Mouse (Mus musculus) midbrain, embryonic 14.5 days (tissue): ENCODE measurements around the gene E330017A01Rik. TPM values are rescaled to one million over a fixed set of nuclear protein-coding genes. Genes with fewer than 3 reads are reported as not detected.

Source experiments
- ATAC-seq: fragments of 200-750 bp; cut with Nextera tagmentation; 2 replicates; pipeline ENCODE4 v1.8.0; 2017; ENCODE audit warnings: moderate number of reproducible peaks, moderate library complexity; ENCODE audit not compliant: low FRiP score, low TSS enrichment
- DNase-seq: peaks from one replicate; pipeline ENCODE4 v3.0.0-alpha.2; 2015
- H3K27ac ChIP-seq: fragments of 300-500 bp; sonication (generic); replicated peaks from 2 replicates; pipeline ENCODE4 v1.5.1; 2014; ENCODE audit warnings: mild to moderate bottlenecking, low read depth, low read length, moderate library complexity
- H3K27me3 ChIP-seq: fragments of 300-500 bp; sonication (generic); 2 replicates; pipeline ENCODE4 v1.6.1; 2014; ENCODE audit warnings: low read length, control low read depth, mixed read lengths; ENCODE audit not compliant: control insufficient read depth, insufficient read depth
- H3K36me3 ChIP-seq: fragments of 300-500 bp; sonication (generic); 2 replicates; pipeline ENCODE4 v1.6.1; 2014; ENCODE audit warnings: low read length, control low read depth; ENCODE audit not compliant: control insufficient read depth, insufficient read depth
- H3K4me1 ChIP-seq: fragments of 300-500 bp; sonication (generic); 2 replicates; pipeline ENCODE4 v1.6.1; 2014; ENCODE audit warnings: mild to moderate bottlenecking, antibody characterized with exemption, low read length, control low read depth; ENCODE audit not compliant: control insufficient read depth, insufficient read depth
- H3K4me2 ChIP-seq: fragments of 300-500 bp; sonication (generic); 2 replicates; pipeline ENCODE4 v1.6.1; 2014; ENCODE audit warnings: mild to moderate bottlenecking, low read length, moderate library complexity
- H3K4me3 ChIP-seq: fragments of 300-500 bp; sonication (generic); replicated peaks from 2 replicates; pipeline ENCODE4 v1.5.1; 2014; ENCODE audit warnings: low read depth, low read length
- H3K9ac ChIP-seq: fragments of 300-500 bp; sonication (generic); replicated peaks from 2 replicates; pipeline ENCODE4 v1.6.1; 2014; ENCODE audit warnings: mild to moderate bottlenecking, low read length, moderate library complexity
- H3K9me3 ChIP-seq: fragments of 300-500 bp; sonication (generic); 2 replicates; pipeline ENCODE4 v1.6.1; 2016; ENCODE audit warnings: low read length, control low read depth, mixed read lengths; ENCODE audit not compliant: control insufficient read depth
- WGBS: fragments of 180-500 bp; shearing (Covaris S2); extraction: QIAGEN DNeasy Blood & Tissue Kit; methylation state at CpG from one replicate; pipeline ENCODE4 v1.1.7; 2014; 5-methylcytosine and 5-hydroxymethylcytosine counted together
- polyA plus RNA-seq: library from polyadenylated mRNA; unstranded; fragments of >200 nt; fragmentation: Nextera tagmentation; extraction: Ambion mirVana; gene quantifications from 2 replicates; pipeline ENCODE4 v1.2.1, GENCODE M21; 2014

Gene E330017A01Rik
- polyA plus RNA-seq, 1 experiment from 2014 or later, result not detected

- DNase-seq (no peak), ATAC-seq (no peak)
- no peaks in the 10 kb centered on the region for H3K27me3 ChIP-seq
- H3K36me3 ChIP-seq, result no peaks in the 10 kb centered on the region
- H3K27ac ChIP-seq, result no peak overlapping the region
- H3K9me3 ChIP-seq, result no peaks in the 10 kb centered on the region
- no peak overlapping the region for H3K4me3 ChIP-seq
- no peak overlapping the region for H3K4me2 ChIP-seq
- no peak overlapping the region for H3K9ac ChIP-seq
- 90% methylated on average over 2 of the region's 2 CpGs for WGBS
- no peaks in the 10 kb centered on the region for H3K4me1 ChIP-seq
Measured at GRCm38 (mm10) chr16:58603831-58604230, 34.7 kb downstream of the E330017A01Rik start.

GRCm38 (mm10) chr16:58600846-58601245 lies 37.7 kb downstream of the E330017A01Rik start:
- H3K4me1 ChIP-seq, result no peaks in the 10 kb centered on the region
- WGBS, result 89% methylated on average over 6 of the region's 6 CpGs
- H3K4me3 ChIP-seq, result no peak overlapping the region
- no peak overlapping the region for H3K27ac ChIP-seq
- H3K27me3 ChIP-seq, result no peaks in the 10 kb centered on the region
- H3K9ac ChIP-seq, result no peak overlapping the region
- H3K9me3 ChIP-seq, result no peaks in the 10 kb centered on the region
- no peak overlapping the region for H3K4me2 ChIP-seq
- no peak for DNase-seq
- ATAC-seq, result no peak
- H3K36me3 ChIP-seq, result no peaks in the 10 kb centered on the region

GRCm38 (mm10) chr16:58591299-58591698 lies 47.2 kb downstream of the E330017A01Rik start:
- Histone ChIP-seq H3K4me3 (no peak overlapping the region), H3K9me3 (peaks cover 4% of the 10 kb centered on the region; the same call in 1 of the 2 replicates), H3K27ac (no peak overlapping the region), H3K4me2 (no peak overlapping the region), H3K36me3 (no peaks in the 10 kb centered on the region), H3K27me3 (no peaks in the 10 kb centered on the region), H3K4me1 (no peaks in the 10 kb centered on the region), H3K9ac (no peak overlapping the region)
- 77% methylated on average over 3 of the region's 3 CpGs for WGBS
- no peak for ATAC-seq
- DNase-seq, result no peak

GRCm38 (mm10) chr16:58589444-58589843 lies 49.1 kb downstream of the E330017A01Rik start:
- no peak overlapping the region for H3K27ac ChIP-seq
- H3K36me3 ChIP-seq, result no peaks in the 10 kb centered on the region
- no peaks in the 10 kb centered on the region for H3K4me1 ChIP-seq
- H3K4me3 ChIP-seq, result no peak overlapping the region
- H3K9me3 ChIP-seq, result peaks cover 4% of the 10 kb centered on the region; the same call in 1 of the 2 replicates
- ATAC-seq (no peak), DNase-seq (no peak)
- no peaks in the 10 kb centered on the region for H3K27me3 ChIP-seq
- no peak overlapping the region for H3K9ac ChIP-seq
- H3K4me2 ChIP-seq, result no peak overlapping the region

Other genes starting within 250 kb of the E330017A01Rik start
- gene Dcbld2, start 230.3 kb downstream of the E330017A01Rik start, polyA plus RNA-seq, result 9.3 and 11.8 TPM in 2 replicates
- 8.3 and 8.5 TPM in 2 replicates for gene St3gal6, start 114.5 kb downstream of the E330017A01Rik start, polyA plus RNA-seq
- gene Gm813, start 21.8 kb downstream of the E330017A01Rik start, polyA plus RNA-seq, result not detected in 2 replicates
- 11.7 and 13.3 TPM in 2 replicates for gene Cpox, start 31.6 kb upstream of the E330017A01Rik start, polyA plus RNA-seq
- gene Gpr15, start 80.3 kb upstream of the E330017A01Rik start, polyA plus RNA-seq, result 0.13 TPM in 1 of 2 replicates, not detected in the other
- gene Cldnd1, start 89.2 kb upstream of the E330017A01Rik start, polyA plus RNA-seq, result 134 and 151 TPM in 2 replicates
- gene Olfr172, start 124.4 kb upstream of the E330017A01Rik start, polyA plus RNA-seq, result not detected in 2 replicates
- not detected in 2 replicates for gene Olfr173, start 161.5 kb upstream of the E330017A01Rik start, polyA plus RNA-seq
- not detected in 2 replicates for gene Olfr175-ps1, start 188.0 kb upstream of the E330017A01Rik start, polyA plus RNA-seq
- gene Olfr177, start 236.0 kb upstream of the E330017A01Rik start, polyA plus RNA-seq, result not detected in 2 replicates